Mouse (Mus musculus) brain, embryonic 14.5 days (tissue): ENCODE data around the gene Fzr1. TPM values are rescaled to one million over a fixed set of nuclear protein-coding genes. Genes with fewer than 3 reads are reported as not detected.
A peak's percentile ranks its signal among the peaks of the same experiment; 100 is the strongest.

ENCODE experiments used
- DNase-seq: peaks from one replicate; pipeline ENCODE4 v3.0.0-alpha.2; 2011; ENCODE audit warnings: low read depth
- CTCF ChIP-seq: fragments of 200-500 bp; IDR thresholded peaks from 2 replicates; pipeline ENCODE4 v1.5.1; 2012; ENCODE audit warnings: inconsistent platforms, mild to moderate bottlenecking, moderate library complexity, borderline replicate concordance; ENCODE audit not compliant: insufficient read depth, insufficient read length; ENCODE audit errors: extremely low read depth
- POLR2A ChIP-seq: fragments of 200-500 bp; IDR thresholded peaks from 2 replicates; pipeline ENCODE4 v1.6.1; 2012; ENCODE audit warnings: mild to moderate bottlenecking, inconsistent platforms, borderline replicate concordance; ENCODE audit not compliant: poor library complexity, insufficient read depth, insufficient read length, severe bottlenecking; ENCODE audit errors: extremely low read depth
- polyA plus RNA-seq: library from polyadenylated mRNA; depleted of rRNA; stranded (reverse); fragments of >200 nt; gene quantifications from 2 replicates; pipeline ENCODE4 v1.2.3, GENCODE M21; 2012

The Fzr1 gene
- polyA plus RNA-seq, 1 experiment: 154 TPM

GRCm38 (mm10) chr10:81404720-81405119, 26.4 kb upstream of the Fzr1 start:
- TF ChIP-seq CTCF (no peak), POLR2A (no peak)
- no peak for DNase-seq

GRCm38 (mm10) chr10:81404082-81404481, 25.8 kb upstream of the Fzr1 start:
- DNase-seq: no peak
- TF ChIP-seq POLR2A: no peak
- TF ChIP-seq CTCF: no peak

- TF ChIP-seq POLR2A: no peak
- no peak for TF ChIP-seq CTCF
- DNase-seq: no peak
These were observed 25.2 kb upstream of the Fzr1 start for GRCm38 (mm10) chr10:81403511-81403910.

GRCm38 (mm10) chr10:81402227-81402765, 24.0 kb upstream of the Fzr1 start:
- no peak for TF ChIP-seq CTCF
- no peak for TF ChIP-seq POLR2A
- no peak for DNase-seq

- 0 out of 2 replicates have a peak, but pooled peaks have one; percentile 11 for TF ChIP-seq CTCF
- no peak for TF ChIP-seq POLR2A
These were observed 23.4 kb upstream of the Fzr1 start for GRCm38 (mm10) chr10:81401521-81402226.

GRCm38 (mm10) chr10:81401205-81401520, 22.8 kb upstream of the Fzr1 start:
- TF ChIP-seq CTCF (no peak), POLR2A (no peak)
- DNase-seq: peak; percentile 58

More at GRCm38 (mm10) chr10:81401521-81402226, 23.4 kb upstream of the Fzr1 start:
- peak; percentile 92 for DNase-seq

GRCm38 (mm10) chr10:81400371-81401204, 22.3 kb upstream of the Fzr1 start:
- no peak for TF ChIP-seq CTCF
- no peak for TF ChIP-seq POLR2A
- DNase-seq: peak; percentile 65

GRCm38 (mm10) chr10:81399798-81400308, 21.5 kb upstream of the Fzr1 start:
- TF ChIP-seq CTCF: no peak
- no peak for TF ChIP-seq POLR2A
- DNase-seq: no peak

- no peak for TF ChIP-seq POLR2A
- DNase-seq: no peak
These were observed 21.0 kb upstream of the Fzr1 start for GRCm38 (mm10) chr10:81399296-81399695.

- no peak for DNase-seq
- no peak for TF ChIP-seq POLR2A
- TF ChIP-seq CTCF: no peak
These were observed 18.4 kb upstream of the Fzr1 start for GRCm38 (mm10) chr10:81396749-81397148.

GRCm38 (mm10) chr10:81395865-81396264, 17.5 kb upstream of the Fzr1 start:
- TF ChIP-seq POLR2A (no peak), CTCF (no peak)
- DNase-seq: no peak

GRCm38 (mm10) chr10:81395127-81395526, 16.8 kb upstream of the Fzr1 start:
- peak; percentile 72 for DNase-seq
- TF ChIP-seq POLR2A (no peak), CTCF (peak; percentile 90)

GRCm38 (mm10) chr10:81393456-81394063, 15.2 kb upstream of the Fzr1 start:
- TF ChIP-seq CTCF (no peak), POLR2A (no peak)
- DNase-seq: no peak
